Mouse (Mus musculus): ENCODE measurements around the gene Fam114a2.

DNA sequence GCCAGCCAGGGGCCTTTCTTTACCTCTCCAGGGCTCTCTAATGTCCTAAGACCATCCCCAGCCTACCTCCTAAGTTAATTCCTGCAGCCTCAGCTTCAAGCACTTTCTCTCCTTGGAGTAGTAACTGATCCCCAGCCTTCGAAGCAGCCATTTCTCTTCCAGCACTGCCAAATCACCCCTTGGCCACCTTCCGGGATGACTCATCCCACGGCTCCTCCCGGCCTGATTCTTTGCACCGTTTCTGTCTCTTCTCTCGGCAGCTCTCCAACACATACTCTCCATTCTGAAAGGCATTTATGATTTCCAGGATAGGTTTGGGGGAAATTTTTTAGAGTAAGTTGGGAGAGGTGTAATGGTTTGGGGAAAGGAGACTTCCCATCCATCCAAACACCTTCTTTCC is 58.7 kb downstream of the Fam114a2 start:
- TF ChIP-seq CTCF (IDR thresholded peaks at IDR 0.05; ENCODE audit: extremely low read depth, insufficient read depth, insufficient read length, insufficient replicate concordance), result no peak
- TF ChIP-seq POLR2A (IDR thresholded peaks at IDR 0.05; ENCODE audit: low read depth, low read length), result no peak
